Mouse (Mus musculus): ENCODE data around the gene Lrpprc.
A peak's percentile ranks its signal among the peaks of the same experiment; 100 is the strongest.

DNA sequence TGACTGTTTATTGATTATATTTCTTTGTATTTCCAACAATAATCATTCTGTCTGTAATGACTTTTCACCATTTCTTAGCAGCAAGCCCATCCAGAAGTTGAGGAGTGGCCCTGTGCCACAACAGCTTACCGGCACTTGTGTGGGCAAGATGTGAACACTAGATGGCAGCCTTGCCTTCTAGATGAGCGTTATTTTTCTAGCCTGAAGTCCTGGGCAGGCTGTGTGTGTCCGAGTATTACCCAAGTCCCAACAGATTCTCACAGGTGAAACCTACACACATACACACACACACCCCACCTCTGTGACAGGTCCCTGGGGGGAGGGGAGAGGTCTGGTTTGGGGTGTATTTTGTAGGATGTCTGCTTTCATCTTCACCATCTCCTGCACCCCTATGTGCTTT is 47.2 kb upstream of the Lrpprc start:
- TF ChIP-seq CTCF (IDR thresholded peaks at IDR 0.05; ENCODE audit: borderline replicate concordance, insufficient read depth, low read depth, low read length) (peak; percentile 98), POLR2A (IDR thresholded peaks at IDR 0.05; ENCODE audit: borderline replicate concordance, insufficient read depth, low read length) (no peak)

Data from cerebellum, adult 2 months (tissue).